Mouse (Mus musculus) urinary bladder, postnatal 10 days (tissue): ENCODE results near the gene Pik3cb.
A peak's percentile ranks its signal among the peaks of the same experiment; 100 is the strongest.

Experiments used
- DNase-seq: peaks from one replicate; pipeline ENCODE4 v3.0.0; 2022; ENCODE audit warnings: low spot score

Gene Pik3cb

DNA sequence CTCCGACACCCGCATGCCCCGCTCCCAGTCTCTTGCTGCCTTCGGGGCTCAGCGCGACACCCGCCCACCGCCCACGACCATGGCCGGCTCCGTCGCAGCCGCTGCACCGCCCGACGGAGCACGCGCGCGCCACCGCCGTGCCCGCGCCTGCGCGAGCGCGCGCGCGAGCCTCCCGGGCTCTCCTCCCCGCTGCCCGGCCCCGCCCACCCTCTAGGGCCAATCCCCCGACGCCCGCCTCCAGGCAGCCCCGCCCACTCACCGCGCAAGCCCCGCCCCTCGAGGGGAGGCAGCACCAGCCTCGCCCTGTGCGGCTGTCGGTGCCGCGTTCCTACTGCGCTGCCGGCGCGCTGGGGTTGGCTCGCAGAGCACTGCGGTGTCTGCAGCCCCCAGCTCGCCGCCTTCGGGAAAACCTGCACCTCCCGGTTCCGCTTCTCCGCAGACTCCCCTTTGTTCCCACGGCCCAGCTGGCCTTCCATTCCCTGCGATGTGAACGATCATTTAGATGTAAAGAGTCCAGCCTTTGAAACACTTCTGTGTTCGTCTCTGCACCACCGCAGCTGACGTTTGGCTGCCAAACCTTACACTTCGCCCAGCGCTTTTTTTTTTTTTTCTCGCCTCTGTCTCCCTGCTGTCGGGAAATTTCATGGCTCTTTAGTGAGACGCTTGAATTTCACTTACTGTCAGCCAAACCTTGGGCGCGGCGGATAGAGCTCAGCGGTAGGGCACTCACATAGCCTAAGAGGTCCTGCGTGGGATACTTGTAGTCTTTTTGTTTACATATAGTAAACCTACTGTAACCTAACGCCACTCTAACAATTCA lies at the start of gene Pik3cb:
Gene Pik3cb, minus strand, starts transcription at position 559 of the 820 bp plus-strand sequence.
- peak; percentile 94 for DNase-seq

DNA sequence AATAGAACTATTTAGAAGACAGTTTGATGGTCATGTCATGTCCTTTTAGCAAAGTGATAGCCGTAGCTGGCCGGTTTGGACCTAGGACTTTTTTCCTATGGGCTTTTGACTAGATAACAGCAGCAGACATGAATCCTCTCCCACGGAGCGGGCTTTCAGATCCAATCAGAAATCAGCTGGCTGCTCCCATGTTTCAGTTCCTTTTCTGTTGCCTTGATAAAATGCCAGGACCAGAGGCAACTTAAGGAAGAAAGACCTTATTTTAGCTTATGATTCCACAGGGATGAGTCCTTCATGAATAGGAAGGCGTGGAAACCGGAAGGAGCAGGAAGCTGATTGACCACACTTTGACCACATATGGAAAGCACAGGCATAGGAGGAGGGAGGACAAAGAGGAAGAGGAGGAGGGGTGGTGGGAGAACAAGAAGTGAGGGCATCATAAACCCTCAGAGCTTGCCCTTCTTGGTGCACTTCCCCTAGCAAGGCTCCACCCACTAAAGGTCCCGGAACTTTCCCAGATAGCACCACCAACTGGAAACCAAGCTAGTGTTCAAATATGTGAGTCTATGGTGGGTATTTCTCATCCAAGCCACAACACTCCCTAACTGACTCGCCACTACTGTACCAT lies 42.7 kb upstream of the Pik3cb start:
- DNase-seq: no peak

DNA sequence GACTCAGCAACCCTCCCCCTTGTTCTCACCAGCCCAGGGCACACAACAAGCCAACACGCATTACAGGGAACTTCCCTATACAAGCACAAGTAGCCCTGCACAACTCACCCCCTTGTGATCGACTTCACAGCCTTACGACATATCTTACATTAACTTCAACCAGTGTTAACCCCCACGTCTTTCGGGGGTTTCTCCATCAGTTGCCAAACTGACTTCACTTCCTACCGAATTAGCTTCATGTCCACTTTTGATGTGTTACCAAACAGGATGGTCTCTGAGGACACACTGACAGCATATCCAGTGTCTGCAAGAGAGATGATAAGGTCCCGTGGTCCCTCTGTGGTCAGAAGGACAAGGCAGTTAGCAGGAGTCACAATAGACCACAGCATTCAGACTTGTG lies 41.7 kb upstream of the Pik3cb start:
- DNase-seq: no peak

DNA sequence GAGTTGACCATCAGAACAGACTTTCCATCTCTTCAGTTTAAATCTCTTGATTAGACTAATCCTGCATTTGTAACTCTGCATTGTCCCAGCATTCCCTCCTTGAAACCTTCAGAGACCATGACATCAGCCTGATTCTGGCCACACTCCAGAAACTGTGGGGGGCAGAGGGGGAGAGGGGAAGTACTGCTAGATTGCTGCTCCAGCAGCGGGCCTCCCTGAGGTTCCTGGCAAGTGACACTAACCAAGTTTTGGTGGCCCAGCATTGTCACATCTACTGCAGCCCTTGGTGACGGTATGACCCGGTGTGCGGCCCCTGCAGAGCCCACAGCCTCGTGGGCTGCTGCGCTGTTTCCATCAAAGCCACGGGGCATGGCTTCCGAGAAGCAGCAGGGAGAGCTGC lies 39.9 kb upstream of the Pik3cb start:
- no peak for DNase-seq

DNA sequence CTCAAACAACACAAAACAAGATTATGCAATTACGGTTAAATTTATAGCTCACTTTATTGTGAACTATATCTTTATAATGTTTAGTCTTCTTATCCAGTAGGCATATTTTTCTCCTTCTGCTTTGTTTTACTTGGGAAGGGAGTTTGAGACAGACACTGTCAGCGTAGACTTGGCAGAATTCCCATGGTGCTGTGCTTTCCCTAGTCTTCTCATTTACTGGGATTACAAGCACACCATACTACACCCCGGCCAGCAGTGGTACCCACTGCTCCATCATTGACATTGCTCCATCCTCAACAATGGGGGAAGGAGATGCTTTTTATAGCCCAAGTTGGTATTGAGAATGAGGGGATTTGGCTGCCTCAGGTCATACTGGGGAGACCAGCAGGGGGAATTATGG lies 38.3 kb upstream of the Pik3cb start:
- DNase-seq: no peak

DNA sequence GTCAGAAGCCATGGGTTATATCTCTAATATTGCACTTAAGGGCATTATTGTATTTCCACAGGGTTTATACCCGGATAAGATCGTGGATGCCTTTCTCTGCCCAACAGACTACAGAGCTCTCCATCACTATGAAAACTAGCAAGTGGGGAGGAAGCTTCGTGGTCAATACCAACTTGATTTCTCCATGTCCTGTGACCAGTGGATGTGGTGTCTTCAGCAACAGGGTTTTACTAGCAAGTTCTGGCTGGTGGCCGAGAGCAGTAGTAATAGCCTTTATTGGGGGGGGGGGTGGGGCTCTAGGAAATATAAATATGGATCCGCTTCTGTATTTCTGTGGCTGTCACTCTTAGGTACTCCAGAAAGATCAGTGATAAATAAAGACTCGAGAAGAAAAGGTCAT lies 35.4 kb upstream of the Pik3cb start:
- DNase-seq: no peak

DNA sequence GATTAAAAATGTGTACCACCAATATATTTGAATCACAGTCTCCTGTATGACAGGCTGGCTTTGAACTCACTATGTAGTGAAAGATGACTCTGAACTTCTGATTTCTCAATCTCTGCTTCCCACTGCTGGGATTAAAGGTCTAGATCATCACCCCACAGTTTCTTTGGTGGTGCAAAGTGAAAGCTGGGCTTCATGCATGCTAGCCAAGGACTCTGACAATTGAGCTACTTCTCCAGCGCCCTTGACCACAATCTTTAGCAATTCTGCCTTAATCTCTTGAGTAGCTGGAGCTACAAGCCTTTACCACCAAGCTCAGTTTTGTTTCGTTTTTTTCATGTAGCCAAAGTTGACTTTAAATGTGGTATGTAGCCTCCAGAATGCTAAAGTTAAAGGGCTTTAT lies 32.4 kb upstream of the Pik3cb start:
- no peak for DNase-seq

DNA sequence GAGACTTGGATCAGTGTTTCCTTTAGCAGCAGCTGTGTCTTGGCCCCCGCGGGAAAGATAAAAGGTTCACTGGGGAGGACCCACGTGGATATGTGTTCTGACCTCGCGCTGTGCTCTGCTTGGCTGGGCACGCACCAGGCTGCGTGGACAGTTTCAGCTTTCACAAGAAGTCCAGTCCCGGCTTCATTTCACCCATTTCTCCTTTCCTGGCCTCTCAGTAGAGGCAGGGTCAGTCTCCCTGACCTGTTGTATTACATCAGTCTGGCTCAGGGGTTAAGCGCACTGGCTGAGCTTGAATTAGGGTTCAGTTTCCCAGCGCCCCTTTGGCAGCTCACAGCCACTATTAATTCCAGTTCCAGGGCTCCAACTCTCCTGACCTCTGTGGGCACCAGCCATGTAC lies 30.8 kb upstream of the Pik3cb start:
- DNase-seq: no peak

DNA sequence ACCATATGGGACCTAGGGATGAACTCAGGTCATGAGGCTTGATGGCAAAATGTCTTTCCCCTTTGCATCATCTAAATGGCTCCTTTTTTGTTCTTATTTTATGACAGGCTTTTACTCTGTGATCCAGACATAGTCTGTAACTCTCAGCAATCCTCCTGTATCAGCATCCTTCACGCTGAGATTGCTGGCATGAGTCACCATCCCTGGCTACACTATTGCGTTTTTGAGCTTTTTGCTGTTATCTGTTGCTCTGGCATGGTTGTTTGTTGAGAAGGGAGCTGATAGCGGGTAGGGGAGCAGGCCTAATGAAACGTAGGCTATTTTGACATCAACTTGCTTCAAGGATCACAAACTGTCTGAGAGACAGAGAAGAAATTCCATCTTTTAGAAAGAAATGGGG lies 28.6 kb upstream of the Pik3cb start:
- DNase-seq: no peak

DNA sequence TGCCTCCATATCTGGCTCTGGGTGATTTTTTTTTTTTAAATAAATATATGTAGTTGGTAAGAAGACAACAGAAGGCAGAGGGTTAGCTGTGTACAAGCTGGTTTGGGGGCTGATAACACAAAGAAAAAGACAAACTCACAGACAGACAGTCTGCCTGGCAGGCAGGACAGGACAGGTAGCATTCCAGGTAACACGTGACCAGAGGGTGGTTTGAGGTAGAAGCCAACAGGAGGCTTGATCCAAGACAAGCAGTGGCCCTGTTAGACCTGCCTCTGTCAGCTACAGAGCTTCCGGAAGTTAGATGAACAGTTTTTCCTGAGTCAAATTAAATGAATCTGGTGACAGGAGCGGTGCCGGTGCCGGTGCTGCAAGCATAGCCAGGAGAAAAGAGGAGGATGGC lies 26.5 kb upstream of the Pik3cb start:
- DNase-seq: no peak

DNA sequence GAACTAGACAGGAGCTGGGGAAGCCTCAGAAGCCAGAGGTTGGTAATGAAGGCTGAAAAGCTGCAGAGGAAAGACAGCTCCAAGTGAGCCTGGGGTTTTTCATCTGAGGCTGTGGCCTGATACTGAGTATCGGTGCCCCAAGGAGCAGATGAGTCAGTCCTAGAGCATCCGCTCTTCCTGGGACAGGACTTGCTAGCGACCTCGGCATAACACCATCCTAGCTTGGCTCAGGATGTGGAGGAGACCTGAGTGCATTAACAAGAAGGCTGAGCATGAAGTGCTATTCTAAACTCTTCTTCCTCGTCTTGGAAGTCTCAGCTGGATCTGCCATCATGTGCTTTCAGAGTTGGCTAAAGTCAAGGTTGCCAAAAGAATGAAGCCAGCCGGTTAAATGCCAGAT lies 25.5 kb upstream of the Pik3cb start:
- DNase-seq: no peak

DNA sequence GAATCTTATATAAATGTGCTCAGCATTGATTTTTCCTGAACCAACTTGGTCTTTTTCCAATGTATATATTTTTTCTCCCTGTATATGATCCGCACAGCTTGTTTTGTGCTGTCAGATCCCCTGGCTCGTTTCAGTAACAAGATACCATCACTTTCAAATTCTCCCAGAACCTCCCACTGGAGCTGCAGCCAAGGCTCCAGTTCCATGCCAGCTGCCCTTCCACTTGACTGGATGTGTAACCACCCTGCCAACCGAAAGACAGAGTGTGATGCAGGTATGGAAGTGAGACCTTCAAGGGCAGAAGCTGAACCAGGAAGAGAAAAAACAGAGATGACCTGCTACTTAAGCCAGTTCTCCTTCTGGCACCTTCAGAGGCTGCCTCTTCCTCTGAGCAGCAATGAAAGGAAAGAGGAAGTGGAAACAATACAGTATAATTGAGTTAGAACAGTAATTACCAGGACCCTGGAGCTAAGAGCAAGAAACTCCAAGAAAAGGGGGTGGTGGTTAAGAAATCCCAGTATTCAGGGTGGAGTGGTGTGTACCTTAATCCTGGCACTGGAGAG lies 24.3 kb upstream of the Pik3cb start:
- no peak for DNase-seq

DNA sequence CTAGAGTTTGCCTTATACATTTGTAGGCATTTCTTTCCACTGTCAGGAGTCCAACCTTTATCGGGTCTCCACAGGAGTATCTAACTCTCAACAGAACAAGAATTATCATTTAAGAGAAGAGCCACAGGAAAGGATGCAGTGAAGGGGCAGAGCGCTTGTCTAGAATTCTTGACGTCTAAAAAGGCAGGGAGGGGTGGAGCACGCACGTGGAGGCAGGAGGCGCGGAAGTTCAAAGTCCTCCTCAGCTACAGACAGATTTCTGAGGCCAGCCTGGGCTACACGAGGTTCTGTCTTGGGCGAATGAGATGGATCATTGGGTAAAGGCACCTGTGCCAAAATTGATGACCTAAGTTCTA lies 23.7 kb upstream of the Pik3cb start:
- no peak for DNase-seq

DNA sequence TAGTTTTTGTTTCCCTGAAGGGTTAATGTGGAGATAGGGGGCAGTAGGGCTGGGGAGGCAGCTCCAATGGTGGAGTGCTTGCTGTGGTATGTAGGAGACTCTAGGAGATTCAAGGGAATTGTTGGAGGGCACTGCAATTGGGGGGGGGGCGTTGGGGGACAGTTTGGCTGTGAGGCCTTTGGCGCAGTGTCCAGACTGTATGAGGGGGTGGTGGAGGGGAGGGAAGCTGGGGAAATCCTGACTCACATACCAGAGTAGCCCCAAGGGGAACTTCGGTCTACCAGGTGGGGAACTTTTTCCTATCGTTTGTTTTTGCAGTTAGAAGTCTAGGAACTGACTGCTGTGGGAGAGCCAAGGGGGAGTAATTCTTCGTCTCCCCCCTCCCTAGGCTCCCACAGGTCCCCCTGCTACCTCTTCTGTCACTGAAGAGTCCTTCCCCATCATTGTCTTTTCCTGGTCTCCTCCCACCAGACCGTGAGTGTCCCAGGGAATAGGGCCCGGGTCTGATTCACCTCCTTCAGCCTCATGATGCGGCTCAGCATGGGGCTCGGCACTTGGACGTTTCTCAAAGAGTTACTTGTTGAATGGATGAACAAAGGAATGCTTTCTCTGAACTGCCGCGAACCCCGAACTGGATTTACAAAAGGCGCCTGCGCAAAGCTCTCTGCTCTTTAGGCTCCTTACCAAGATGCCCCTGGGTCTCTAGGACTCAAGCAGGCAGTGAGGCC lies 23.2 kb upstream of the Pik3cb start:
- DNase-seq: no peak

DNA sequence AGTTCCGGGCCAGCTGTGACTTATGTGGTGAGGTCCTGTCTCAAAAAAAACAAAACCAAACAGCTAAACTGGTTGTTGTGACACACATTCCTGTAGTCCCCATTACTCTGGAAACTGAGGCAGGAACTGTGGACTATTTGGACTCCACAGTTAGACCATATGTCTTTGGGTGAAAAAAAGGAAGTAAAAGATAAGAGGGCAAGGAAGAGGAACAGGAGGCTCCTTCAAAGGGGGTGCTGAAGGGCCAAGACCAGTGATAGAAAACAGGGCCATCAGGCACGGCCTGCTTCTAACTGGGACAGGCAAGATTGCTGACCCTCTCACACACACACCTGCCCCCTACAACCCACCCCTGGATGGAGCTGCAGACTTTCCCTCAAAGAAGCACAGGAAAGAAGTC lies 22.4 kb upstream of the Pik3cb start:
- no peak for DNase-seq

DNA sequence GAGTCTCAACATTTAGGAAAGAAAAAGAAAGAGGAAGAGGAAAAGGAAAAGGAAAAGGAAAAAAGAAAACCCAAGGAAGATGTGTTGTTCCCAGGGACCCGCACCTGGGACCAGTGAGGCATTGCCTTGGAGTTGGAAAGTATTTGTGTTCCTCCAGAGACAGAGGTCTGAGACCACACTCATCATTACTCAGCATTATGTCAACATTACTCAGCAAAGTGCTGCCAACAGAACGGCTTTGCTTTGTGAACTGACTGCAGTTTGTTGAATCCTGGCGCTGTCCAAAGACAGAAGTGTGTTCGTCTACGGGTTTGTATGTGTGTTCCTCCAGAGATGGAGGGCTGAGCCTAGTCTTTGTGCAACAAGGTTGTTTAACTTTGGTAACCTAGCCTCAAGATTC lies 20.4 kb upstream of the Pik3cb start:
- DNase-seq: no peak

DNA sequence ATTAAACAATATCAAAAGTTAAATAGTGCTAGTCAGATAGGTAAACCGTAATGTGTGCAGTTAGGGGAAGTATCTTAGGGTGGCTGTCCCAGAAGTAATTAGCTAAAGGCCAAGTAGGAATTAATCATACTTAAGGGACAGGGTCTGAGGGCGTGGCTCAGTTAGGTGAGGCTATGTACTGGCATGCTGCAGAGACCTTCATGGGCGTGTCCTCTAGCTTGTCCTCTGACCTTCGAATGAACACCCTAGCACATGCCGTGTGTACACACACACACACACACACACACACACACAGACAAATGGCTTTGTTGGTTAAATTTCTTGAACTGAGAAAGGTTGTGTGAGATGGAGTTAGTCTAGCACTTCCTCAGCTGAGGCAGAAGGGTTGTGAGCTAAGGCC lies 19.5 kb upstream of the Pik3cb start:
- DNase-seq: no peak

DNA sequence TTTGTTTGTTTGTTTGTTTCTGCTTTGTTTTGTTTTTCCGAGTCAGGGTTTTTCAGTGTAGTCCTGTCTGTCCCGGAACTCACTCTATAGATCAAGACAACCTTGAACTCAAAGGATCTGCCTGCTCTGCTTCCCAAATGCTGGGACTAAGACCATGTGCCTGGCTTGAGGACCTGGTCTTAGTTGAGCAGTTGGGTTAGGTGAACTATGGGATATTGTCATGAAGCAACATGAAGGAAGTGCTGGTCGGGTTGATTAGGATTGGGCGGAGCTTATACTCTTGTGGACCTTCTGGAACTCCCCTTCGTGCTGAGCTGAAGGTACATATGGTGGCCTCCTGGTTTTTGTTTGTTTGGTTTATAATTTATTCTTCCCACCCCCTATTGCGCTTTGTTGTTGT lies 18.3 kb upstream of the Pik3cb start:
- no peak for DNase-seq

DNA sequence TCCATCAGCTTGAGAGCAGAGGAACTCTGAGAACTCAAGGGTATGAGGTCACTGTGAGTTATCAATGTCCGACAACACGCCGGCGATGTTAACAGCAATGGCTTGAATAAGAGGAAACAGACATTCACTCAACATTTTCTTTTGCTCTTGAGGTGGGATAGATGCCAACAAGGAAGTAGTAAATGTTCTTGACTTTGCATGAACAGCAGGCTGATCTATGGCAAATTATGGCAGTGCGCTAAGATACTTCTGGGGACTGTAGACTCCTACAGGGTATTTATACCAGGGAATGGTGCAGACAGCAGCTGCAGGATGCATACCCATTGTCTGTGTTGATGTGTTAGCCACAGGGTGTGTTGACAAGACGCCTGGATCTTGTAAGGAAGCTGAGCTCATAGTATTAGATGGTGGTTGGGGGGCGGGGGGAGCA lies 17.8 kb upstream of the Pik3cb start:
- no peak for DNase-seq

DNA sequence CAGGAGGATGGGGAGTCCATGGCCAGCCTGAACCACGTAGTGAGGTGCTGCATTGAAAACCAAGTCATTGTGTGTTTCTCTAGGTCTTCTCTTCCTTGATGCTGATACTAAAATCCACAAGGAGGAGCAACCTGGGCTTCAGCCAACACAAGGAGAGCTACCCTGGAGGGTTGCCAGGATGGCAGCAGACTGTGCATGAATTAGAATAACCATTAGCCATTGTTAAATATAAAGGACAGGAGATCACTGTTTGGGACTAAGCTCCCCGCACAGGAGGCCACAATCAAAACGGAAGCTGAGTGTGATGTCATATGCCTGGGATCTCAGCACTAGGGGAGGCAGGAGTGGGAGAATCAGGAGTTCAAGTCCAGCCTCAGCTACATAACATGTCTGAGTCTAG lies 13.2 kb upstream of the Pik3cb start:
- DNase-seq: no peak

DNA sequence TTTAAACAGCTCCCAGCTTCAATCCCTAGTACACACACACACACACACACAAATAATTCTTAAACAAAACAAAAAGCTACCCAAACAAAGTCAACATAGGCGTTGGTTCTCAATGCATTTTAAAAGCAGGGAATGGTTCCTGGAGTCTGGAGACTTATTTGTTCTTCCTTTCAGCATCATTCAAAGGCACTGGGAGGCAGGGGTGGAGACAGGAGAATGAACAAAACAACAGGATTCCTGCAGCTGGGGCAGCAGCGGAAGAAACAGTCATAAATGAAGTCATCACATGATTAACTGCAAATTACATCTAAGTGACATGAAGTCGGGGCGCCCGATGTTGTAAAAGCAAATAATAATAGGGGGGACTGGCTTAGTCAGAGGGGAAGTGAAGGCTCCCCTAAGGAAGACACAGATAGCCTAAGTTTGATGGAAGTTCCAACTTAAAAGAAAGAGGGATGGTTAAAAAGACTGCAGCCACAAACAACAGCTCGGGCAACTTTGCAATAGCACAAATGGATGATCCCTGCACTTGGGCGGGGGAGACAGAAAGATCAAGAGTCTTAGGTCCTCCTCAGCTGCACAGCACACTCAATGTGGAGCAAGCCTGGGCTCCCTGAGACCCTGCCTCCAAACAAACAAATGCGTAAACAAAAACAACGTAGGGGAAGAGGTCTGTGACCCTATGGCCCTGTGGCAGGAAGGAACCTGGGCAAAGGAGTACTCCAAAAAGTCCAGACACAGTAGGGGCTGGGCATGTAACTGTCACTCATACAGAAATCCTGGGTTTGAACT lies 12.5 kb upstream of the Pik3cb start:
- DNase-seq: no peak
